Mouse (Mus musculus) cortical plate, adult 2 months (tissue): ENCODE data around the gene Bdkrb1.

Source experiments
- CTCF ChIP-seq: fragments of 200-500 bp; IDR thresholded peaks from 2 replicates; pipeline ENCODE4 v1.5.1; 2011; ENCODE audit warnings: mild to moderate bottlenecking, control low read depth, low read length; ENCODE audit not compliant: insufficient read depth; ENCODE audit errors: extremely low read depth
- POLR2A ChIP-seq: fragments of 200-500 bp; IDR thresholded peaks from 2 replicates; pipeline ENCODE4 v1.6.1; 2011; ENCODE audit warnings: mild to moderate bottlenecking, low read length, control low read depth; ENCODE audit not compliant: insufficient read depth; ENCODE audit errors: extremely low read depth

DNA sequence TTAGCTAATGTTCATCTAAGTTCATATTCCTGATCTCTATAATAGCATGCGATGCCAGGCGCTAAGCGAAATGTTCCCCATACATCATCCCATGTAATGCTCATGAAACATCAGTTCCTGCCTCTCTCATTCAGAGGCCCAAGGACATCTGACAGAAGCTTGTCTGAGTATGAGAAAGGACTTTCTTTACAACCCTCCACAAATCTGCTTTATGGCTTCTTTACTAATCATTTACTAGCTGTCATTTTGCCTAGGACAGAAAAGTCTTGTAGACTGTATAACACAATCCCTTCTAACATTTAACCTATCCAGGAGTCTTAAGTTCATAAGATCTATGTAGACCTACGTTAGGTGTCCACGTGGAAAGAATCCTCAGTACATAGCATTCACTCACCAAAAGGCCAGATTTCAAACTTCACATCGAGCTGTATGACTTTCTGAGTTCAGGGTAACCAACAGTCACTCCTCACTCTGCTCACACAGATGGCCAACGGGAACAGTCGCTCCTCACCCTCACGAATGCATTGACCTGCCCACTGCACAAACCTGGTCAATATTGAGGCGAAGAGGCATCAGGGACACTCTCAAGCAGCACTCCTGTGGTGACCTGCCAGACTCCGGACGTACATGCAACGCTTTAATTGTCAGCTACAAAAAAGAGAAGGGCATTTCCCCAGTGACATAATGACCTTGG is 31.6 kb downstream of the Bdkrb1 start:
- TF ChIP-seq CTCF (no peak), POLR2A (no peak)
